Mouse (Mus musculus): ENCODE data around the gene Rnf186.

Rnf186 gene

DNA sequence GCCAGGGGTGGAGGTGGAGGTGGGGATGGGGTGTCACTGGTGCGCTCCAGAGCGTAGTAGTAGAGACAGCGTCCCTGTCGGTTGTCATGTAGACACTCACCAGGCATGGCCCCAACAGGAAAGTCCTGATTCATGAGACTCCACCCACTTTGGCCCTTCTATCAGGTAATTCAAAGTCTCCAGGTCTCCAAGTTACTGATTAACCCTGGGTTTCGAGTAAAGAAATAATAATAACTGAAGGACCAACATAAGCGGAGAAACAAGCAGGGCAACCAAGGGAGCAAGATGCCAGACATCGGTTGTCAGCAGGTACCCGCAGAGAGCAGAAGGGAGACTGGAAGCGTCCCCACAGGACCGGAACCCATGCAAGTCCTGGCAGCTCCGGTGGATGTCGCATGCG lies at the start of gene Rnf186:
Gene Rnf186, plus strand, starts transcription at position 247 of the 400 bp plus-strand sequence.
- DNase-seq = peak; percentile 84 to 92

DNA sequence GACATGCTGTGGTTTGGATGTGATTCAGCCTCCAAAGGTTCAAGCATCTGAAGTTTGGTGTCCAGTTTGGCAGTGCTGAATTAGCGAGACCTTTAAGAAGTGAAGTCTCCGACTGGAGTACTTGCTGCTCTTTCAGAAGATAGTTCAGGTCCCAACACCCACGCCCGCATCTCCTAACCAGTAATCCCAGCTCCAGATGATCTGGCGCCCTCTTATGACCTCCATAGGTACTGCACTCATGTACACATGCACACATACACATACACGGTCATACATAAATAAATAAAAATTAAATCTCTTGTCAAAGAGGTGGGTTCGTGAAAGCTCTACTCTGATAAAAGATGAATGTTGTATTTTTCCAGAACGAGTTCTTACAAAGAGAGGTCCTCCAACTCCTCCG lies 49.6 kb upstream of the Rnf186 start:
- no peak for DNase-seq

DNA sequence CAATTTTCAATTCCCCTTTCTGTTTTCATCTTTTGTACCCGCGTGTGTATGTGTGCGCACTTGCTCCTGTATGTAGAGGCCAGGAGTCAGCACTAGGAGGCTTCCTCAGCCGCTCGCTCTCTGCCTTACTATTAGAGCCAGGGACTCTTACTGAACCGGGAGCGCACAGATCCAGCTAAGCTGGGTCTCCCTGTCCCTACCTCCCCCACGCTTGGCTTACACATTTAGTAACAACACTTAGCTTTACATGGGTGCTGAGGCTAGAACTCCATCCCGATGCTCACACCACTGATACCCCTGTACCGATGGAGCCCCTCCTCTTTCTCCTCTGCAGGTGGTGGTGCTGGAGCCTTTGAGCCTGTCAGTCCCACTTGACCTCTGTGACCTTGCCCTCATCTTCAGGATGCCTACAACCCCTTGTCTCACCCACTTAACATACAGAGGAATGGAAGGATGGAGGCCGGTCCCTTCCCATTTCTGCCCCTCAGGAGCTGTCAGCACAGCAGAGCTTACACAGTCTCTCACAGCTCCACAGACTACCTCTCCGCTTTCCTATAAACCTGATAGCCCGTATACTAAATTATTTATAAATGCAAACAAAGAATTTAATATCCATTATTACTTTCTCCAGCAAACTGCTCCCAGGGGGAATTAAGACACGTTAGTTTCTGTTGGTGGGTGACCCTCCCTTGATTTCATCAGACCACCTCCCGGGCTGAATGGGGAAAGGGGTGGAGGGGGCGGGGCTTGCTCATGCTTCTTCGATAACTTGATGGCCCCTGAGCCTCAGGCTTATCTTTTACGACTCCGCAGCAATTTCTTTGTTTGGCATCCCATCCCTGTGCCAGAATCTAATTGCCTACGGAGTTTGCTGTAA lies 45.4 kb upstream of the Rnf186 start:
- DNase-seq = no peak

DNA sequence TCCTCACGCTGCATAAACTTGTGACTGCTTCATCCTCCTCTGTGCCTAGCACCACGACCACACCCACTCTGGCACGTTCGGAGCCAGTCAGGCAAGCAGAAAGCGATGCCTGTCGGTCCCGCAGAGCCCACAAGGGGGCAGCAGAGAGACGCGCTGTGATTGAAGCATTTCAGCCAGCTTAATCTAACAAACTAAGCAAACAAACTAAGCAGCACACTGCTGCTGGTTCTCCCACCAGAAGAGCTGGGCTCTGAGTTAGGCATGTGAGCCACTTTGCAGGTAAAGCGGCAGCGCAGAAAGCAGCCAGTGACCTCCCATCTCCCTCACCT lies 44.8 kb upstream of the Rnf186 start:
- DNase-seq = peak; percentile 92 to 98

DNA sequence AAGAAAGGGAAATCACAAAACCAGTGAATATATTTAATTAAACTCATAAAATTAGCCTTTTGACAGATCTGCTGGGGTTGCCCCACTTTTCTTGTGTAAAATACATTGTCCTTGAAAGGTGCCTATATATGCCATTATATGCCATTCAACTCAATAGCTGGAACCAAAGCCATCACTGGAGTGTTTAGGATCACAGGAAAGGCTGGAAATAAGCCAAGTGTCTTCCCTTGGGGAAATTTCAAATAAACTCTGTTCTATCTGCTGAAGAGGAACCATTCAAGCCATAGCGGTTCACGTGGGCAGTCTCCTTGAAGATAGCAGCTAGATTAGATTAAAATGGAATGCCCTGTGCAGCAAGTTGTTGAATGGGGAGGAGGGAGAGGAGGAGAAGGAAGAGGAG lies 41.4 kb upstream of the Rnf186 start:
- no peak for DNase-seq

DNA sequence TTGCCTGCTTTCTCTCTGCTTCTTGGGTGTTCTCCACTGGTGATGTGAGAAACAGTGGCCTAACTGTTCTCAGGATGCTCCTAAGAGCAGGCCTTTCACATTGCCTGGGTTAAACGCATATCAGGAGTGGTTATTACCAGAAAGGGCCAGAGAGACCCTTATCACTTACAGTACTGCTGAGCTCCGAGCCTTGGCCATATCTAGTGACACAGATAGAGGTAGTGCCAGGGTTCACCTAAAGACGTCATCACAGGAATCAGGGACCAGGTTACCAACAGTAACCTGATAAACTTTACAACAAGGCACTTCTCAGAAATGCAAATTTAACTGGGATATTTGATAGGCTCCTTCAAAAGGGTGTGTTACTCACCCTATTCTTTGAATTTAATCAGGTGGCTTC lies 33.0 kb upstream of the Rnf186 start:
- no peak for DNase-seq

DNA sequence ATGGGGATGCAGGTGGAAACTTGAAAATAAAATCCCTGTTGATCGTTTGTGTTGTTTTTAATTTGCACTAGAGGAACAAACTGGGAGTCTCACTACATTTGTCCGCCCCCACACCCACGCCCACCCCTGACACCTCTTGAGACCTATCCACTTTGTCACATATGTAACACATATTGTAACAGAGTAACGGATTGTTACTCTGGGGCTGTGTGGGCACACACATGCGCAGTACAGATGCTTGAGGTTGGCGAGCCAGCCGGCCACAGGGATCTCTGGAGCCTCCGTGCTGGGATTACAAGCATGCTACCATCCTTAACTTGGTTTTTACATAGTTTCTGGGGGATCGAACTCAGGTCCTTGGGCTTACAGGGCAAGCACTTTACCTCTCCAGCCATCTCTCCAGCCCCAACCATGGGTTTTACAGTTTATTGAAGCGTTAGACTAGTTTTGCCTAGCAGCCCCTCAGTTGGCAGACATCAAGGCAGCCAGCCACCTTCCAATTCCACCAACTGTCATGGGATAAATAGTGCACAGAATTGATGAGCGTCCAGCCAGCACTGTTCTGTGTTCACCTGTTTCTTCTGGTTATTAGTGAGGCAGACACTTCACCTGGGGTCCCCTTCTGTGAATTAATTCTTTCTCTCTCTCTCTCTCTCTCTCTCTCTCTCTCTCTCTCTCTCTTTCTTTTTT lies 32.3 kb upstream of the Rnf186 start:
- no peak for DNase-seq

DNA sequence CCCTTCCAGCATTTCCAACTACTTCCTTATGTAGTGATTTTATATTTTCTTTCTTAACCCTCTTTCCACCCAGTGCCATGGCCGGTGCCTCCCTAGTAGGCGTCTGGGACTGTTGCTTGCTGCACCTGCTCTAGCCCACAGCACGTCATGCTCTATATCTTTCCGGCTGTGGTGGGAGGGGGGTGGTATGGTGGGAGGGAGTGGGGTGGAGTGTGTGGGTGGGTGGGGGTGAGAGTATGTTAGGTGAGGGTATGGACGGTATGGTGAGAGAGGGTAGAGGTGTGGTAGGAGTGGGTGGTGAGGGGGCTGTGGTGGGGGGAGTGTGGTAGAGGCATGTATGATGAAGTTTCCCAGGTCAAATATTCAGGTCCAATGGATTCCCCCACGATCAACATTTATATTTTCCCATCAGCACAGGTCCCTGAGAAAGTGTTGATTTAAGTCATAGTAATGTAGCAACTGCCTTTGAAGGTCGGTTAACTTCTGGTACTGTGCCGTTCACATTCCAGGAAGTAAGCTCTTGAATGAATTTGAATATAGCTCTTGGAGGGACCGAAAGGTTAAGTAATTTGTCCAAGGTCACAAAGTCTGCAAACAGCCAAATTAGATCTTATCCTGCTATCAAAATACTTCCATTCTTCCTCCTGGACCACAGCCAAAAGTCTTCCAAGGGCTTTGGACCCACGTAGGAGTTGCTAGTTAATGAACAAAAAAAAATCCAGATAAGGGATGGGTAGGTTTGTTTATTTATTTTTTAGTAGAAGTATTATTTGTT lies 28.2 kb upstream of the Rnf186 start:
- DNase-seq = peak in 1 of 2 experiments; percentile 76

DNA sequence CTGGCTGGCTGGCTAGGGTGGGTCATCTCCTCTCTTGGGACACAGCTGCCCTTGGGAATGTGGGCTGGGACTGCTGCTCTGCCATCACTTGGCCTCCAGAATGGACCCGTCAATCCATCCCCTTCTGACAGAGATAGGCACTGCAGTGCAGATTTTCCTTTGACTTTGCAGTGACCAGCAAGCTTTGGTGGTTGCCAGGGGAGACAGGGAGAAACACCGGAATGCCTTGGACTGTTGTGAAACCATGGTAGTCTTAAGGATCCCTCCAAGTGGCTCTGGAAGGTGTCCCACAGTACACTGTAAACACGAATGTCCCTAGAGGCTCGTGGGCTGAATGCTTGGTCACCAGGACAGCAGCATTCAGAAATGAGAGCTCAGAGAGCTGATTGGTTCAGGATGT lies 27.4 kb upstream of the Rnf186 start:
- no peak for DNase-seq

DNA sequence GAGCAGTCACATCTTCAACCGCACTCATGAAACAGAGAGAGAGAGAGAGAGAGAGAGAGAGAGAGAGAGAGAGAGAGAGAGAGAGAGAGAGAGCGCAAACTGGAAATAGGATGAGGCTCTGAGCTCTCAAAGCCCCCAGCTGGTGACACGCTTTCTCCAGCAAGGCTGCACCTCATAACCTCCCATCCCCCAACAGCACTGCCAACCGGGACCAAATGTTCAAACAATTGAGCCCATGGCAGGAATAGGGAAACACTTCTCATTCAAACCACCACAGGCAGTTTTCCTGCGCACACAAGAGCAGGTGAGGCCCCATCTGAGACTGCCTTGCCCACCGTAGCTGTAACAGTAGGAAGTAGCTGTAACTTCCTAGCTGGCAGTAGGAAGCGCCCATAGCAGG lies 25.5 kb upstream of the Rnf186 start:
- no peak for DNase-seq

DNA sequence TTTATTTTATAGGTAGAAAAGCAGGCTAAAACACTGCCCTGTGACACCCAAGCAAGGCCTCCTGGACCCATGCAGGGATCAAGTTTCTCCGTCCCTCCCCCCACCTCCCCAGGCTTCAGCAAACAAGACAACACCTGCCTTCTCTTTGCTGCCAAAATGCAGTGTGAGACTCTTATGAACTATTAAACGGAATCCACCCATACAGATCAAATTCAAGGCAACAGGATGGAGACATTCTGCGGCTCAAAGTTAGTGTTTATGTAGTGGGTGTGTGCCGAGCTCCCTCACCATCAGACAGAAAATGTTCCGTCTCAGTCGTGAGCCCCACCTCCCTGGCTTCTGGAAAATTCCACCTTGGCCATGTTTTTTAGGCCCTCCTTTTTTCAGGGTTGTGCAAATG lies 24.9 kb upstream of the Rnf186 start:
- DNase-seq = no peak

DNA sequence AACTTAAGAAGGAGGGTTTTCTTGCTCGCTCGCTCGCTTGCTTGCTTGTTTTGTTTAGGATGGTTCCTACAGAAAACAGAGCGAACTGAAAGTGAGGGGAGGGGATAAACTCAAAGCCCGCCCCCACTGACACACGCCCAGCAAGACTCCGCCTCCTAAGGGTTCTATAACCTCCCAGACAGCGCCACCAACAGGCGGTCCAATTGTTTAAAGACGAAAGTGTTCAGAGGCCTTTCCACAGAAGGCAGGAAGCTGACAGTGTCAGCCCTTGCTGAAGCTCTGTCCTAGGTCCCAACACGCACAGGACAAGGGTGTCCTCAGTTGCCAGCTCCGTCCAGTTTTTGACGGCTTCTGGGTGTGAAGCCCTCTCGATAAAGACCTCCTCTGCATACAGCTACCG lies 23.2 kb upstream of the Rnf186 start:
- DNase-seq = peak; percentile 78 to 85

DNA sequence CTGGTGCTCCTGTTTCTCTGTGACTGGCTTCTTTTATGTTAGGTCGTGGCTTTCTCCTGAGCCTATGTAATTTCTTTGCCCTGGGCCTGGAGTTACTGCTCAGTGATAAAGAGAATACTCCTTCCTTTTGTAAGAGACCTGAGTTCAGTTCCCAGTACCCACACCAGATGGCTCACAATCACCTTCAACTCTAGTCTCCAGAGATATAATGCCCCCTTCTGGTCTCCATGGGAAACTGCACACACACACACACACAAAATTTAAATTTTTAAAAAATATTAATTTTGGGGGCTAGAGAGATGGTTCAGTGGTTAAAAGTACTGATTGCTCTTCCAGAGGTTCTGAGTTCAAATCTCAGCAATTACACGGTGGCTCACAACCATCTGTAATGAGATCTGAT lies 18.7 kb upstream of the Rnf186 start:
- no peak for DNase-seq

DNA sequence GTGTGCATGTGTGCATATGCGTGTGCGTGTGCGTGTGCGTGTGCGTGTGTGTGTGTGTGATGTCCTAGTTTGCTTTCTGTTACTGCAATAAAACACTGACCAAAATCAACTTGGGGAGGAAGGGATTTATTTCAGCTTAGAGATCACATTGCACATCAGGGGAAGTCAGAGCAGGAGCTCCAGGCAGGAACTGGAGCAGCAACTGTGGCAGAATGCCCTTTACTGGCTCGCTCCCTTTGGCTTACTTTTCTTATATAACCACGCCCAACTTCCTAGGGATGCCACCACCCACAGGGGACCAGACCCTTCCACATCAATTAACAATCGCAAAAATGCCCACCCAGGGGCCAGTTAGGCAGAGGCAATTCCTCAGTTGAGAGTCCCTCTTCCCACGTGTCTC lies 8.3 kb upstream of the Rnf186 start:
- no peak for DNase-seq

DNA sequence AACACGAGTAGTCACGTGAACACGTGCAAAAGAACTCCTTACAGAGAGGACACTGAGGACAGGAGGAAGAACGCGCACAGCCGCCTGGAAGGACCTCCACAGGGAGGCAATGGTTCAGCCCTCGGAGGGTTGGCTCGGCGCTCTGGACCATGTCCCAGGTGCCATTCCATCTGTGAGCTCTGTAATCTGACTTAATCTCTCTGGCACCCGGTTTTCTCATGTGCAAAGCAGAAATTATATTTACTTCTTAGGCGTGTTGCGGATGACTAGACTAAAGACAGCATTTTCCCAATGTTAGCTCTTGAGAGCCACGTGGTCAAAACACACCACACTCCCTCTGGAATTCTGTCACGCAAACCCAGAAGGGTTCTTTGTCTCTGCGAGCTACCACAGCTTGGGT lies 7.8 kb upstream of the Rnf186 start:
- no peak for DNase-seq

DNA sequence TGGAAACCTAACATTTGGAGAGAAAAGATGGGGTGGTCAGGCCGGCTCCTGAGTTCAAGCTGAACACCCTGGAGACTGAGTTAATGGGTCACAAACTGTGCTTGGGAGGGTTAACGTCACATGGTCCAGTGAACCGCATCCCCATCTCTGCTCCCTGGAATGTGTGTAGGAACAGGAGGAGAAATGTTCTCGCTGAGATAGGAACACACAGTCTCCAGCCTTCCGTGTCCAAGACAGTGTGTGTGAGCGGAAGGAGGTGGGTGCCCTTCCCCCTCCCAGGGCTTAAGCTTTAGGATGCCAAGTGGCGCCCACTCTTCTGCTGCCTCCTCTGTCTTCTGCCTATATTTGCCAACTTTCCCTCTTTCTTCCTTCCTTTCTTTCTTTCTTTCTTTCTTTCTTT lies 7.0 kb upstream of the Rnf186 start:
- peak in 1 of 2 experiments; percentile 74 for DNase-seq

DNA sequence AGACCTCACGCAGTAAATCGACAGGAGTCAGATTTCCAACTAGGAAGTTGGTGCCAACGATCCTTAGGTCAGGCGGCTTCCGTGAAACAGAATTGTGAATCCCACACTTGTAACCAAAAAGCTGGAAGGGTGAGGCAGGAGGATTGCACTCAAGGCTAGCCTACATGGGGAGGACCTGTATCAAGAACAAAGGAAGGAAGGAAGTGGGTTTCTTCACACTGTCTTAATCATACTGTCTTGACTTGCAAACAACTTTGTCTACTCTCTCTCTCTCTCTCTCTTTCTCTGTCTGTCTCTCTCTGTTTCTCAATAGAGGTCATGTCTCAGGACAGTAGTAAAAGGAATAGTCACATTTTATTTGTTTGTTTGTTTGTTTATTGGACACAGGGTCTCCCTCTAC lies 4.2 kb upstream of the Rnf186 start:
- DNase-seq = no peak

DNA sequence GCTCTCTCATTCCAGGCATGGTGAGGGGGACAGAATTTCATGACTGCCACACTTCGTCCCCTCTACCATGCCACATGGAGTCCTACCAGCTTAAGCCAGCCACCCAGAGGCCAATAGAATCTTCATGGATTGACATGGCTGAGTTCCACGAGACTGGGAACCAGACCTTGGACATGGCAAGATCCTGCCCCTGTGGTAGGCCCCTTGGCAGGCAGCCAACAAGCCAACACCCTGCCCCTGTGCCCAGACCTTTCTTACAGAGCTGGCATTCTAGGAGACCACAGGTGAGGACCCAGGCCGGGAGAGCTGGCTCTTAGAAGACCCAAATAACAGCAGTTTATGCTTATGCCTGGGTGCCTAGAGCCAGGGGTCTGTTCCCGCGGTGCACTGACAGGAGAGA lies 1.0 kb upstream of the Rnf186 start:
- DNase-seq = no peak

DNA sequence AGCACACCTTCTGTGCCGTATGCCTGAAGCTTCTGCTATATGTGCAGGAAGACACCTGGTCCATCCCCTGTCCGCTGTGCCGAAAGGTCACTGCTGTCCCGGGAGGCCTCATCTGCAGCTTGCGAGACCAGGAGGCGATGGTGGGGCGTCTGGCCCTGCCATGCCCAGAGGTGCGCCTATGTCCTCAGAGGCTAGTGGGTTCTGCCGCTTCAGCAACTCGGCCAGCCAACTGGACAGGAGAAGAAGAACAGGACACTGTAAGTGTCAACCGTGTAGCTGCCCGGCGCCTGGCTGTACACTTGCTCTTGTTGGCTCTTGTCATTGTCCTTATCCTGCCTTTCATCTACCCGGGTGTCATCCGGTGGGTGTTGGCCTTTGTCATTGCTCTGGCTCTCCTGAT lies 573 bp downstream of the Rnf186 start:
- DNase-seq = peak in 1 of 2 experiments; percentile 47

DNA sequence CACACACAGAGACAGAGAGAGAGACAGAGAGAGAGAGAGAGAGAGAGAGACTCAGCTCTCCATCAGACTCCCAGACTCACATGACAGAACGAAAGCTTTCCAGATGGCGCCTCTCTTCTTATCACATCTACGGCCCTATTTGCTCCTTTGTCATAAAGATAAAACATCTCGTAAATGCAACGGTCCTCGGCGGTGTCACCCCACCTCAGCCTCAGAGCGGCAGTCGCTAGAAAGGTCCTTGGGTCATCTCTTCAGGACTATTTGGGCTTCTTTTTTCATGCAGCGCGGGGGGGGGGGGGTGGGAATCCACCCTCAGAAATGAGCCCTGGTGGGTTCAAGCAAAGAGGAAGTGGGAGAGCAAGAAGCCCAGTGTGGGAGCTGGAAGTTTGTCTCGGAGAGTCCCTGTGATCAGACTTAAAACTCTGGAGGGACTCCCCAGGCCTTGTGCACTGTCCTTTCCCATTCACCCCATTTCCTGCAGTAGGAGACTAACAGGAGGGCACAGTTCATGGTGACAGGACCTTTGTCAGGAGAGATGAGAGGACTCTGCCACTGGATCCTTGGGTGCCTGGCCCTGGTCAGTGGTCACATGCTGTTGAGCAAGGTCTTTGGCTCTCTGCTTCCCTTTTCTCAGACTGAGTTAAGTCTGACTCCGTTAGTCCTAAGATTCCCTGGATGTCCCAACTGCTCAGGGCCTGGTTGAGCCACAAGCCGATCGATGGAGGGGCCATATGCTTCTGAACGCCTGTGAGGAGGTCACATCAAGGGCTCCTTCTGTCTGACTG lies 2.1 kb downstream of the Rnf186 start:
- DNase-seq = peak; percentile 49 to 62

DNA sequence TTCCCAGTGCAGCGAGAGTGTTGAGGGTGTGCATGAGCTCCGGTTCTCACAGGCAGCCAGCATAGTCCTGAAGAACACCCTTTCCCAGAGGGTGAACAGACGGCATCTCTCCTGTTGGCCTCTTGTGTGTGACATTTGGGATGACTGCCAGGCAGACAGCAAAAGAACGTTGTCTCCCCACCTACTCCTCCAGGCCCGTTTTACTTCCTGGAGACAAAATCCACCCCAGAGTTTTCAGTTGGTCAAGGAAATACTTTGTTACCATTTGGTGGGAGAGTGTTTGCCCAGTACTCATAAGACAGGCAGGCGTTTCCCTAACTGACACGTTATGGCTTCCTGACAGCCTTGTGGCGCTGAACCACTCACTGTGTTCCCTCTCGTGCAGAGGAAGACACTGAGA lies 2.8 kb downstream of the Rnf186 start:
- peak; percentile 33 to 44 for DNase-seq

DNA sequence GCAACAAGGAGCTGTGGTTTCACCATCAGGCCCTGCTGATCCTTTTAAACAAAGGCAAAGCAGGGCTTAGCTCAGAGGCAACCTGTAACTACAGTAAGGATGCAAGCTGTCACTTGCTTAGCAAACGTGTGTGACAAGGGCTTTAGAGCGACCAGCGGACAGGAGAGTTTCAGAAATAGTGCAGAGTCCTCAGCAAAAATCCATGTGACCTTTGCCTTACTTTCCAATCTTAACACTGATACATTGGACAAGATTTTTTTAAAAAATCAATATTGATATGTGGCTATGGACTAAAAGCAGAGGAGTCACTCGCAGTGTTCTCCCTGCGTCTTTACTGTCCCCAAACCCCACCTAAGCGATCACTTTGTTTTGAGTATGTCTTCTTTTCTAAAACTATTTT lies 4.5 kb downstream of the Rnf186 start:
- no peak for DNase-seq

Data from kidney, adult 8-10 months (tissue).